Mouse (Mus musculus): ENCODE data around the gene 4931440F15Rik.

- TF ChIP-seq CTCF (IDR thresholded peaks at IDR 0.05; ENCODE audit: insufficient read depth, low read length), result no peak
- TF ChIP-seq POLR2A (IDR thresholded peaks at IDR 0.05; ENCODE audit: borderline replicate concordance, extremely low read depth, low read depth, low read length), result no peak
Measured at GRCm38 (mm10) chr11:29826001-29826400, 533 bp upstream of the 4931440F15Rik start.
